Mouse (Mus musculus): ENCODE measurements around the gene Nos1ap. TPM values are rescaled to one million over a fixed set of nuclear protein-coding genes. Genes with fewer than 3 reads are reported as not detected.

Nos1ap gene
- total RNA-seq, 2 experiments from 2014 or later = 17.4 to 23.6 TPM

DNA sequence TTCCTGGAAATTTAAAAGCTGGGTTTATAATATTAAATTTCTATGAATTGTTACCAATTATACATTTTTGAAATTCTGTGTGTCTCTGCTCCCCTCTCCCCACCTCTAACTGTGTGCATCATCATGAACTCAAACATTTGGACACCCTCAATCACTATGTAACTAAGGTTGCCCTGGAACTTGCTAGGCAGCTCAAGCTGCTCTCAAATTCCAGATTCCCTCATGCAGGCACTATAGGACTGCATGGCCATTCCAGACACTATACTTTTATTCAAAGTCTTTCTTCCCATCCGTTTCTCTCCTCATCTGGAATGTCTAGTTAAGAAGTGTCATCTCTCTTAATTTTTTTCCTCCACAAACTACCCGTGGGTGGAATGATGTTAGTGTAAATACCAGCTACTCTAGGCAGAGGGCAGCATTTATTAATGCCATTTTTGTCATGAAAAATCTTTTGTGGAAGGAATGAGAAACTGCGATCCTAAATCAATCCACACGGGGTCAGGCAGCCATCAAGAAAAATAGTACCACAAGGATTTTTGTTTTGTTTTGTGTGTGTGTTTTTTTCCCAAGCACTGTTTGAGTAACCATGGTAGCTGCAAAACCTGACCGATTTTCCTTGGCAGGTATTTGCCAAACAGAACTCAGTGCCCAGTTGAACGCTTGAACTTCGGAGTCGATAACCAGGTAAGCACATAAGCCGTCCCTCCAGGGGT lies 297.3 kb downstream of the Nos1ap start:
- DNase-seq = peak; percentile 23 to 66

DNA sequence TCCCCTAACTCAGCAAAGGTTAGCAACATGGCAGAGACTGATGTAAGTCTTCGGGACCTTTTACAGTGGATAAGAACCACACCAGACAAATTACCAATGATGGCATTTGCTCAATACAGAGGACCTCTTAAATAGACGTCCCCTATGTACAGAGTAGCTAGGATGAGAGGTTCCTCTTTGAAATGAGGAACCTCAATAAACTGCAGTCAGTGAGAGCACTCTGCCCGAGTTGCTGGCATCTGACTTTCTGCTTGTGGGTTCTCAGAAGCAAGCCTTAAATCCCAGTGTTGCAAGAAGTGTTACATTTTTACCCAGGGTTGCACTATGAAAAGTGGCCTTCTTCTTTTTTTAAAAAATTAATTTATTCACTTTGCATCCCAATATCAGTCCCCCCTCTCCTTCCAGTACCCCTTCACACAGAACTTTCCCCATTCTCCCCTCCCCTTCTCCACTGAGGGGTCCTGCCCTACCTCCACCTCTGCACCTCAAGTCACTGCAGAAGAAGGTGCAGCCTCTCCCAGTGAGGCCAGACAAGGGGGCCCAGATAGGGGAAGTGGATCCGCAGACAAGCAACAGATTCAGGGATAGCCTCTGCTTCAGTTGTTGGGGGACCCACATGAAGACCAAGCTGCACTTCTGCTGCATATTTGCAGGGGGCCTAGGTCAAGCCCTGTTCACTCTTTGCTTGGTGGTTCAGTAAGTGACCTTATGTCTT lies 307.1 kb downstream of the Nos1ap start:
- DNase-seq = no peak

DNA sequence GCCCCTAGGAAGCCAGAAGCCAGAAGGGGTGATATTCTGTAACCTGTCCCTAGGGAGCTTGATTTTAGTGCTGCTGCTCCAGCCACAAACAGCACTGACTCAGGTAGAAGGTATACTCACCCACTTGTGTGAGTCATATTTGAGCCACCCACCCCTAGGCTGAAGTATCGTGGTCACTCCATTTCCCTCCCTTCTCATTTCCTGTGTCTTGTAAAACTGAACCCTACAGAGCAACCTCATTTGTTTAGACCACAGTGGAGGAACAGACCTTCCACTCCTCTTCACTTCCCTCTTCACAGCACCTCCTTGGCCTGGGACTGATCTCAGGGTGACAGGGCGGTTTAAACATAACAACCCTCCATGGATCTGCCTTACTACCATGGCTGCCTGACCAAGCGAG lies 312.6 kb downstream of the Nos1ap start, which contains the start of gene Sh2d1b1:
TSS of gene Sh2d1b1 (plus strand) at position 305 of the 400 bp plus-strand sequence.
- no peak for DNase-seq

DNA sequence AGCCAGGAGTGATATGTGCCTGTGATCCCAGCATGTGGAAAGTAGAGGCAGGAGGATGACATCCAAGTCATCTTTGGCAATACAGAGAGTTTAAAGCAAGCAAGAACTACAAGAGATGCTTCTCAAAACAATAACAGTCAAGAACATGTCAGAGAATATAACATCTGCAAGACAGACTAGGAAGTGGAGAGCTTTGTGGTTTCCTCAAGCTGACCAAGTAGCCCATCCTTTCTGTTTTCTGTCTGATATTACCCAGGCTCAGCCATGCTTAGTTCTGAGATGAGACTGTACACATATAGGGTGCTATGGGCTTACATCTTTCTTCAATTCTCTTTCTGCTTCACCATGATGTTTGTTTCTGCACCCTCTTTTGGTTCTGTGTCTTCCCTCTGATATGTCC lies 316.4 kb downstream of the Nos1ap start:
- no peak for DNase-seq

GRCm38 (mm10) chr1:170270696-170271095 lies 319.0 kb downstream of the Nos1ap start:
- no peak for DNase-seq

DNA sequence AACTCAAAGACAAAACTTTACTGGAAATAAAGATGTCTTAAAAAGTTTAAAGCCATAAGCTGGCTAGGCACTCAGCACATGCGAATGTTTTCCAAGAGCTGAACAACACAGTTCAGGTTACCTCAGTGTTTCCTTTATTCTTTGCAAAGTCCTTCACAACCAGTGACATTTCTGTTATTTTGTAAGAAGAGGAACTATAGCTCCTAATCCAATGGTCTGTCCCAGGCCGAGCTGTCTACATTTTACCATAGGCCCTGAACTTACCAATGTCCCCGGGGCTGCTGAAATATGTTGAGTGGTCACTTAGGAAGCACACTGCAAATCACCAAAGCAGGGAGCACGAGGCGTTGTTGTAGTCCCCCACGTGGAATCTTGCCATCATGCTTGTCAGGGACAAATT lies 319.4 kb downstream of the Nos1ap start:
- no peak for DNase-seq

GRCm38 (mm10) chr1:170255560-170255910 lies 334.1 kb downstream of the Nos1ap start:
- DNase-seq = peak; percentile 91

DNA sequence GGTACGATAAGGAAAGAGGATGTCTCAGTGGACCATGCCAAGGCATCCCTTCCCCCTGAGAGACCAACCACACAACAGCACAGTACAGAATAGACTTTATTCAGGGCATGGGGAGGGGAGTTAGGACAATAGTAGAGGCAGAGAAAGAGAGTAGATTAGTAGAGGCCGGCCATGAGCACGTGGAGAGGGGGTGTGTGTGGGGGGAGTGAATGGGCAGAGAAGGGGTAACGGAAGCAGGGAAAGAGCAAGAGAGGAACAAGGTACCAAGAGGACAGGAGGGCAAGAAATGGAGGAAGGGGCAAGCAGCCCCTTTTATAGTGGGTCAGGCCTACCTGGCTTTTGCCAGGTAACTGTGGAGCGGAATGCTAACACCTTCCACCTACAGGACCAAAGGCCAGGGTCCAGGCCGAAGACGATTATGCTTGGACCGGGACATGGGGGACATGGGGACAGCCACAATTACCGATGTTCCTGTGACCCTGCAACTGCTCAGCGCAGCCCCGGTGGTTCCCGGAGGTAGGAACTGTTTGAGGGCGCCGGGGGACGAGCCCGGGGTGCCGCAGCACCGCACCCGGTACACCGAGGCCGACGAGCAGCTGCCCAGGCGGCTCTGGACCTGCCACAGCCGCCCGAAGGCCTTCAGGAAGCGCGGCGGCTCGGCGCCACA lies 334.6 kb downstream of the Nos1ap start:
- no peak for DNase-seq

Other genes starting within 250 kb of the Nos1ap start
- 10 to 100 TPM; 11.8 to 14.8 TPM for gene Olfml2b, start 54.7 kb upstream of the Nos1ap start, total RNA-seq (2021)

Measured in heart, adult 18-20 months (tissue).